Mouse (Mus musculus) 3T3-L1 (cell line): ENCODE measurements at regions not wholly inside any gene's neighbourhood (a gene's known extent, or its start where the extent isn't known, plus 50 kb on each side); places are given as distances from the start of the nearest gene placed in this dataset.
"Not testable (repeated sequence)": the region's sequence is repeated elsewhere in the genome, so short reads cannot be mapped to it uniquely, and the experiment has no call there.

Experiments used
- DNase-seq: peaks from one replicate; pipeline ENCODE4 v3.0.0-alpha.2; 2015; ENCODE audit warnings: low read depth, low spot score

GRCm38 (mm10) chrX:99732526-99732925, 88.3 kb upstream of the Tmem28 start:
- no peak for DNase-seq

- peak; percentile 57 for DNase-seq
Measured at GRCm38 (mm10) chrX:99725101-99725500, 95.7 kb upstream of the Tmem28 start.

GRCm38 (mm10) chrX:99695366-99695765, 125.5 kb upstream of the Tmem28 start:
- no peak for DNase-seq

- no peak for DNase-seq
Measured at GRCm38 (mm10) chrX:99690971-99691370, 129.8 kb upstream of the Tmem28 start.

- no peak for DNase-seq
Measured at GRCm38 (mm10) chrX:99689761-99690160, 131.1 kb upstream of the Tmem28 start.

- not testable (repeated sequence) for DNase-seq
Measured at GRCm38 (mm10) chrX:99682491-99682890, 138.3 kb upstream of the Tmem28 start.

- DNase-seq: no peak
Measured at GRCm38 (mm10) chrX:99667596-99667995, 153.2 kb upstream of the Tmem28 start.

- no peak for DNase-seq
Measured at GRCm38 (mm10) chrX:99662566-99662965, 158.3 kb upstream of the Tmem28 start.

GRCm38 (mm10) chrX:99659496-99660140, 161.2 kb upstream of the Tmem28 start:
- DNase-seq: peak; percentile 13

- DNase-seq: peak; percentile 69
Measured at GRCm38 (mm10) chrX:99657790-99658451, 162.9 kb upstream of the Tmem28 start.

- DNase-seq: no peak
Measured at GRCm38 (mm10) chrX:99656988-99657387, 163.8 kb upstream of the Tmem28 start.

- DNase-seq: no peak
Measured at GRCm38 (mm10) chrX:99632211-99632775, 161.2 kb upstream of the Pja1 start.

GRCm38 (mm10) chrX:99624515-99625179, 153.6 kb upstream of the Pja1 start:
- no peak for DNase-seq

GRCm38 (mm10) chrX:99612130-99612759, 141.2 kb upstream of the Pja1 start:
- DNase-seq: no peak

GRCm38 (mm10) chrX:99610096-99610495, 139.0 kb upstream of the Pja1 start:
- DNase-seq: peak; percentile 5

- no peak for DNase-seq
Measured at GRCm38 (mm10) chrX:99609591-99609990, 138.5 kb upstream of the Pja1 start.

- DNase-seq: no peak
Measured at GRCm38 (mm10) chrX:99608284-99608692, 137.2 kb upstream of the Pja1 start.

GRCm38 (mm10) chrX:99605084-99605824, 134.2 kb upstream of the Pja1 start:
- DNase-seq: peak; percentile 57

GRCm38 (mm10) chrX:99603714-99604113, 132.6 kb upstream of the Pja1 start:
- DNase-seq: no peak

- DNase-seq: no peak
Measured at GRCm38 (mm10) chrX:99602268-99602885, 131.3 kb upstream of the Pja1 start.

GRCm38 (mm10) chrX:99595493-99595892, 124.4 kb upstream of the Pja1 start:
- no peak for DNase-seq
